Mouse (Mus musculus) neural tube, embryonic 15.5 days (tissue): Measurements from ENCODE around the gene Gstm7. TPM values are rescaled to one million over a fixed set of nuclear protein-coding genes. Genes with fewer than 3 reads are reported as not detected.

Source experiments
- ATAC-seq: fragments of 200-750 bp; cut with Nextera tagmentation; 2 replicates; pipeline ENCODE4 v1.8.0; 2017; ENCODE audit warnings: mild to moderate bottlenecking, moderate TSS enrichment, moderate library complexity; ENCODE audit not compliant: low FRiP score
- H3K27ac ChIP-seq: fragments of 300-500 bp; sonication (generic); replicated peaks from 2 replicates; pipeline ENCODE4 v1.5.1; 2015; ENCODE audit warnings: mild to moderate bottlenecking, inconsistent platforms
- H3K27me3 ChIP-seq: fragments of 300-500 bp; sonication (generic); replicated peaks from 2 replicates; pipeline ENCODE4 v1.6.1; 2015; ENCODE audit warnings: inconsistent platforms
- H3K36me3 ChIP-seq: fragments of 300-500 bp; sonication (generic); 2 replicates; pipeline ENCODE4 v1.6.1; 2015; ENCODE audit warnings: inconsistent platforms
- H3K4me1 ChIP-seq: fragments of 300-500 bp; sonication (generic); 2 replicates; pipeline ENCODE4 v1.6.1; 2015; ENCODE audit warnings: inconsistent platforms
- H3K4me2 ChIP-seq: fragments of 300-500 bp; sonication (generic); 2 replicates; pipeline ENCODE4 v1.6.1; 2015; ENCODE audit warnings: inconsistent platforms, mild to moderate bottlenecking, moderate library complexity
- H3K4me3 ChIP-seq: fragments of 300-500 bp; sonication (generic); replicated peaks from 2 replicates; pipeline ENCODE4 v1.5.1; 2015; ENCODE audit warnings: mild to moderate bottlenecking, inconsistent platforms
- H3K9ac ChIP-seq: fragments of 300-500 bp; sonication (generic); replicated peaks from 2 replicates; pipeline ENCODE4 v1.6.1; 2015; ENCODE audit warnings: mild to moderate bottlenecking, inconsistent platforms
- H3K9me3 ChIP-seq: fragments of 300-500 bp; sonication (generic); replicated peaks from 2 replicates; pipeline ENCODE4 v1.6.1; 2016; ENCODE audit warnings: inconsistent platforms
- WGBS: fragments of 180-500 bp; shearing (Covaris S2); methylation state at CpG from one replicate; pipeline ENCODE4 v1.1.7; 2015; ENCODE audit warnings: mixed read lengths; 5-methylcytosine and 5-hydroxymethylcytosine counted together
- polyA plus RNA-seq: library from polyadenylated mRNA; unstranded; fragments of >200 nt; fragmentation: Nextera tagmentation; extraction: Ambion mirVana; gene quantifications from 2 replicates; pipeline ENCODE4 v1.2.1, GENCODE M21; 2015

Gstm7 gene
- polyA plus RNA-seq, 1 experiment from 2014 or later, result 50.6 TPM

GRCm38 (mm10) chr3:107932128-107932527 lies 511 bp upstream of the Gstm7 start:
- ATAC-seq, result peak; percentile 36; the same call in 1 of the 2 replicates
- peaks cover 31% of the 10 kb centered on the region for H3K4me1 ChIP-seq
- whole genome bisulfite sequencing, result 63% methylated on average over 6 of the region's 6 CpGs
- 0 out of 2 replicates have a peak, but pooled peaks cover 3% of the 10 kb centered on the region for H3K27me3 ChIP-seq
- no peak overlapping the region for H3K4me3 ChIP-seq
- no peak overlapping the region for H3K9ac ChIP-seq
- no peak overlapping the region for H3K4me2 ChIP-seq
- H3K9me3 ChIP-seq, result no peaks in the 10 kb centered on the region
- peak overlapping the region; percentile 45 for H3K27ac ChIP-seq
- no peaks in the 10 kb centered on the region for H3K36me3 ChIP-seq

GRCm38 (mm10) chr3:107931134-107931533 lies 483 bp downstream of the Gstm7 start:
- WGBS, result 60% methylated on average over 2 of the region's 2 CpGs
- Histone ChIP-seq H3K4me3 (peak overlapping the region; percentile 27), H3K27me3 (no peaks in the 10 kb centered on the region), H3K27ac (peak overlapping the region; percentile 72), H3K9me3 (no peaks in the 10 kb centered on the region), H3K9ac (no peak overlapping the region), H3K4me2 (peak overlapping the region; percentile 46), H3K36me3 (no peaks in the 10 kb centered on the region), H3K4me1 (peaks cover 31% of the 10 kb centered on the region)
- peak; percentile 26 for ATAC-seq

GRCm38 (mm10) chr3:107929731-107930130 lies 1.9 kb downstream of the Gstm7 start:
- H3K27me3 ChIP-seq, result no peaks in the 10 kb centered on the region
- no peak overlapping the region for H3K4me2 ChIP-seq
- 91% methylated on average over 4 of the region's 4 CpGs for WGBS
- H3K4me1 ChIP-seq, result peaks cover 31% of the 10 kb centered on the region
- H3K9ac ChIP-seq, result no peak overlapping the region
- H3K27ac ChIP-seq, result no peak overlapping the region
- H3K4me3 ChIP-seq, result no peak overlapping the region
- H3K36me3 ChIP-seq, result no peaks in the 10 kb centered on the region
- no peaks in the 10 kb centered on the region for H3K9me3 ChIP-seq
- no peak for ATAC-seq

- ATAC-seq, result no peak
- H3K9ac ChIP-seq, result no peak overlapping the region
- no peaks in the 10 kb centered on the region for H3K36me3 ChIP-seq
- peaks cover 31% of the 10 kb centered on the region for H3K4me1 ChIP-seq
- 85% methylated on average over 4 of the region's 4 CpGs for WGBS
- H3K27ac ChIP-seq, result no peak overlapping the region
- H3K27me3 ChIP-seq, result no peaks in the 10 kb centered on the region
- H3K4me3 ChIP-seq, result no peak overlapping the region
- no peaks in the 10 kb centered on the region for H3K9me3 ChIP-seq
- H3K4me2 ChIP-seq, result no peak overlapping the region
These were observed 2.4 kb downstream of the Gstm7 start for GRCm38 (mm10) chr3:107929243-107929642.

- WGBS, result 86% methylated on average over 11 of the region's 11 CpGs
- Histone ChIP-seq H3K4me2 (no peak overlapping the region), H3K27me3 (no peaks in the 10 kb centered on the region), H3K27ac (peak overlapping the region; percentile 37; the same call in 1 of the 2 replicates), H3K9ac (no peak overlapping the region), H3K9me3 (no peaks in the 10 kb centered on the region), H3K4me1 (peaks cover 31% of the 10 kb centered on the region), H3K36me3 (no peaks in the 10 kb centered on the region), H3K4me3 (no peak overlapping the region)
- no peak for ATAC-seq
These were observed 2.9 kb downstream of the Gstm7 start for GRCm38 (mm10) chr3:107928691-107929090.

- no peak overlapping the region for H3K4me3 ChIP-seq
- WGBS, result 43% methylated on average over 3 of the region's 3 CpGs
- no peak overlapping the region for H3K4me2 ChIP-seq
- ATAC-seq, result no peak
- H3K27ac ChIP-seq, result peak overlapping the region; percentile 37; the same call in 1 of the 2 replicates
- peaks cover 31% of the 10 kb centered on the region for H3K4me1 ChIP-seq
- H3K9me3 ChIP-seq, result no peaks in the 10 kb centered on the region
- H3K27me3 ChIP-seq, result no peaks in the 10 kb centered on the region
- H3K9ac ChIP-seq, result no peak overlapping the region
- no peaks in the 10 kb centered on the region for H3K36me3 ChIP-seq
These were observed 3.8 kb downstream of the Gstm7 start for GRCm38 (mm10) chr3:107927841-107928240.

- Histone ChIP-seq H3K27me3 (no peaks in the 10 kb centered on the region), H3K9ac (no peak overlapping the region), H3K27ac (no peak overlapping the region), H3K9me3 (no peaks in the 10 kb centered on the region), H3K4me2 (no peak overlapping the region), H3K36me3 (no peaks in the 10 kb centered on the region), H3K4me3 (no peak overlapping the region), H3K4me1 (peaks cover 19% of the 10 kb centered on the region)
- 92% methylated on average over 3 of the region's 3 CpGs for WGBS
- ATAC-seq, result no peak
These were observed 6.3 kb downstream of the Gstm7 start for GRCm38 (mm10) chr3:107925335-107925734.

- Histone ChIP-seq H3K9me3 (no peaks in the 10 kb centered on the region), H3K4me3 (no peak overlapping the region), H3K36me3 (no peaks in the 10 kb centered on the region), H3K27ac (no peak overlapping the region), H3K27me3 (no peaks in the 10 kb centered on the region), H3K9ac (no peak overlapping the region), H3K4me2 (no peak overlapping the region), H3K4me1 (peaks cover 3% of the 10 kb centered on the region; the same call in 1 of the 2 replicates)
- no peak for ATAC-seq
- 94% methylated on average over 5 of the region's 5 CpGs for WGBS
These were observed 11.3 kb downstream of the Gstm7 start for GRCm38 (mm10) chr3:107920348-107920747.

- H3K36me3 ChIP-seq, result no peaks in the 10 kb centered on the region
- H3K27me3 ChIP-seq, result no peaks in the 10 kb centered on the region
- no peak overlapping the region for H3K4me3 ChIP-seq
- no peak overlapping the region for H3K27ac ChIP-seq
- H3K4me1 ChIP-seq, result peaks cover 3% of the 10 kb centered on the region; the same call in 1 of the 2 replicates
- 60% methylated on average over 7 of the region's 7 CpGs for WGBS
- no peak overlapping the region for H3K4me2 ChIP-seq
- no peak overlapping the region for H3K9ac ChIP-seq
- no peak; the same call in 1 of the 2 replicates for ATAC-seq
- H3K9me3 ChIP-seq, result no peaks in the 10 kb centered on the region
These were observed 13.7 kb downstream of the Gstm7 start for GRCm38 (mm10) chr3:107917783-107918408.

- Histone ChIP-seq H3K9me3 (no peaks in the 10 kb centered on the region), H3K4me3 (no peak overlapping the region), H3K4me1 (peaks cover 3% of the 10 kb centered on the region; the same call in 1 of the 2 replicates), H3K27ac (no peak overlapping the region), H3K27me3 (no peaks in the 10 kb centered on the region), H3K9ac (no peak overlapping the region), H3K4me2 (no peak overlapping the region), H3K36me3 (no peaks in the 10 kb centered on the region)
- no peak for ATAC-seq
- 85% methylated on average over 3 of the region's 3 CpGs for WGBS
These were observed 14.5 kb downstream of the Gstm7 start for GRCm38 (mm10) chr3:107917097-107917496.

GRCm38 (mm10) chr3:107916674-107917073 lies 14.9 kb downstream of the Gstm7 start:
- ATAC-seq, result no peak
- H3K27me3 ChIP-seq, result no peaks in the 10 kb centered on the region
- peaks cover 3% of the 10 kb centered on the region; the same call in 1 of the 2 replicates for H3K4me1 ChIP-seq
- 88% methylated on average over 15 of the region's 15 CpGs for WGBS
- no peak overlapping the region for H3K4me2 ChIP-seq
- H3K36me3 ChIP-seq, result no peaks in the 10 kb centered on the region
- no peak overlapping the region for H3K4me3 ChIP-seq
- no peak overlapping the region for H3K9ac ChIP-seq
- H3K27ac ChIP-seq, result no peak overlapping the region
- no peaks in the 10 kb centered on the region for H3K9me3 ChIP-seq

- no peaks in the 10 kb centered on the region for H3K9me3 ChIP-seq
- no peaks in the 10 kb centered on the region for H3K4me1 ChIP-seq
- H3K4me3 ChIP-seq, result no peak overlapping the region
- H3K9ac ChIP-seq, result no peak overlapping the region
- ATAC-seq, result no peak
- no peaks in the 10 kb centered on the region for H3K36me3 ChIP-seq
- no peaks in the 10 kb centered on the region for H3K27me3 ChIP-seq
- 68% methylated on average over 6 of the region's 6 CpGs for WGBS
- H3K4me2 ChIP-seq, result no peak overlapping the region
- no peak overlapping the region for H3K27ac ChIP-seq
These were observed 25.7 kb downstream of the Gstm7 start for GRCm38 (mm10) chr3:107905942-107906341.
